Mouse (Mus musculus) neutrophil, adult 5-6 weeks (primary cell): ENCODE measurements at regions not wholly inside any gene's neighbourhood (a gene's known extent, or its start where the extent isn't known, plus 50 kb on each side); places are given as distances from the start of the nearest gene placed in this dataset.

Source experiments
- ATAC-seq: fragments of 151-379, 151-347 bp; 2 replicates; pipeline ENCODE4 v1.8.0; 2017; ENCODE audit warnings: mild to moderate bottlenecking, moderate TSS enrichment; ENCODE audit not compliant: insufficient number of reproducible peaks, poor library complexity, low FRiP score, severe bottlenecking; ENCODE audit errors: extremely low read depth

GRCm38 (mm10) chr3:53977379-53978080, 113.9 kb upstream of the Ufm1 start:
- ATAC-seq: peak; percentile 79

- peak; percentile 80 for ATAC-seq
These were observed 111.4 kb upstream of the Ufm1 start for GRCm38 (mm10) chr3:53974905-53975551.

GRCm38 (mm10) chr3:53969000-53969641, 105.5 kb upstream of the Ufm1 start:
- no peak for ATAC-seq

- no peak for ATAC-seq
These were observed 101.5 kb upstream of the Ufm1 start for GRCm38 (mm10) chr3:53965142-53965541.

GRCm38 (mm10) chr3:53953801-53954200, 90.2 kb upstream of the Ufm1 start:
- no peak for ATAC-seq

GRCm38 (mm10) chr3:53939684-53940189, 76.1 kb upstream of the Ufm1 start:
- ATAC-seq: no peak

GRCm38 (mm10) chr3:53931745-53932144, 68.1 kb upstream of the Ufm1 start:
- no peak for ATAC-seq

- ATAC-seq: no peak
These were observed 56.3 kb upstream of the Ufm1 start for GRCm38 (mm10) chr3:53919941-53920340.

GRCm38 (mm10) chr3:53919541-53919940, 55.9 kb upstream of the Ufm1 start:
- ATAC-seq: no peak

- ATAC-seq: no peak
These were observed 54.3 kb upstream of the Ufm1 start for GRCm38 (mm10) chr3:53917960-53918359.

- ATAC-seq: no peak
These were observed 50.5 kb upstream of the Ufm1 start for GRCm38 (mm10) chr3:53913984-53914669.
